Mouse (Mus musculus): ENCODE measurements around the gene 1700092M07Rik. TPM values are rescaled to one million over a fixed set of nuclear protein-coding genes. Genes with fewer than 3 reads are reported as not detected.

Gene 1700092M07Rik
- polyA plus RNA-seq, 1 experiment: 1.7 TPM

DNA sequence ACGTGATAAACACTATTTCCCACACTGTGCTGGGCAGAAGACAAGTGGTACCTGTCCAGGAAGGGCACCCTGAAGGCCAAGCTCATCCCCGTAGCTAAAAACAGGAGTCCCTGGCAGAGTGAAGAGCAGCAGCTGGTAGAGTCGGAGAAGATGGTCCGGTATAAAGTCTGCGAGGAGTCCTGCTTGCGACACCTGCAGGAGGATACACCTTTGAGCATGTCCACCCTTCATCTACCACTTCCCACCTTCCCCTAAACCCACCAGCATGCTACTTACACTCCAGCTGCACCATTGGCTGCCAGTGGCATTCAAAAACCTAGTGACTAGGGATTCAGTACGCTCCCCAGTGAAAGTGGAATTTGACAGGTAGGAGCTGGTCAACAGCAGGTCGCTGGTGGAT lies 31.6 kb upstream of the 1700092M07Rik start:
- H3K4me3 ChIP-seq (ENCODE audit: insufficient read depth, poor library complexity, severe bottlenecking): no peak overlapping the region
- H3K79me3 ChIP-seq (ENCODE audit: low read depth): peaks cover 37% of the 10 kb centered on the region
- H3K36me3 ChIP-seq (ENCODE audit: control insufficient read depth, insufficient read depth): peaks cover 65% of the 10 kb centered on the region
- H3K27me3 ChIP-seq (ENCODE audit: control insufficient read depth, insufficient read depth, insufficient read length): no peaks in the 10 kb centered on the region
- no peak overlapping the region for H3ac ChIP-seq (ENCODE audit: control insufficient read depth, insufficient read length, low read depth)
- TF ChIP-seq MAX (IDR thresholded peaks at IDR 0.05) (no peak), USF1 (IDR thresholded peaks at IDR 0.05; ENCODE audit: low read depth) (no peak), CEBPB (IDR thresholded peaks at IDR 0.05; ENCODE audit: low read depth) (no peak), CTCF (IDR thresholded peaks at IDR 0.05; ENCODE audit: control insufficient read depth, insufficient read depth, insufficient read length) (no peak), MYOD1 (IDR thresholded peaks at IDR 0.05; ENCODE audit: control insufficient read depth, insufficient read length, low read depth) (no peak), MYOG (IDR thresholded peaks at IDR 0.05; ENCODE audit: control insufficient read depth, extremely low read depth, insufficient read length) (no peak), FOSL1 (IDR thresholded peaks at IDR 0.05; ENCODE audit: insufficient read depth, low read length, poor library complexity, severe bottlenecking) (no peak)
- H3K79me2 ChIP-seq (ENCODE audit: control insufficient read depth, insufficient read depth): peaks cover 54% of the 10 kb centered on the region

DNA sequence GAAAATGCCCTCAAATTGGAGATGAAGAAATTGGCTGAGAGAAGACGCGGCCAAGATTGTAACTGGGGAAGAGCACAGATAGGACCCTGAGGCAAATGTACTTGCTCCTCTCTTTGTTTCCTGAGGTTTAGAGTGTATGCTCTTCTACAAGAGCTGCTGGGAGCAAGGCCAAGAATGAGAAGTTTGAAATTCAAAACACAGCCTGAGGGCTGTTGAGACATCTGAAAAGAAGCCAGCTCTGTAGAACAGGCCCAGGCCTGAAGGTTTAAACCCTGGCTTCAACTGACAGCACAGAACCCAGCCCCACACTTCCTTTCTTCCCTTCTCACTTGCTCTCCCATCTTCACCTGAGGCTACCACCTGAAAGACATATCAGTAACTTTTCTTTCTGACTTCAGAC lies 30.5 kb upstream of the 1700092M07Rik start:
- H3ac ChIP-seq (ENCODE audit: control insufficient read depth, insufficient read length, low read depth): no peak overlapping the region
- peaks cover 65% of the 10 kb centered on the region for H3K36me3 ChIP-seq (ENCODE audit: control insufficient read depth, insufficient read depth)
- H3K27me3 ChIP-seq (ENCODE audit: control insufficient read depth, insufficient read depth, insufficient read length): no peaks in the 10 kb centered on the region
- no peak overlapping the region for H3K4me3 ChIP-seq (ENCODE audit: insufficient read depth, poor library complexity, severe bottlenecking)
- peaks cover 40% of the 10 kb centered on the region for H3K79me3 ChIP-seq (ENCODE audit: low read depth)
- H3K79me2 ChIP-seq (ENCODE audit: control insufficient read depth, insufficient read depth): peaks cover 65% of the 10 kb centered on the region
- TF ChIP-seq MYOD1 (IDR thresholded peaks at IDR 0.05; ENCODE audit: control insufficient read depth, insufficient read length, low read depth) (no peak), MYOG (IDR thresholded peaks at IDR 0.05; ENCODE audit: control insufficient read depth, extremely low read depth, insufficient read length) (no peak), CTCF (IDR thresholded peaks at IDR 0.05; ENCODE audit: control insufficient read depth, insufficient read depth, insufficient read length) (no peak), USF1 (IDR thresholded peaks at IDR 0.05; ENCODE audit: low read depth) (no peak), CEBPB (IDR thresholded peaks at IDR 0.05; ENCODE audit: low read depth) (no peak), MAX (IDR thresholded peaks at IDR 0.05) (no peak), FOSL1 (IDR thresholded peaks at IDR 0.05; ENCODE audit: insufficient read depth, low read length, poor library complexity, severe bottlenecking) (no peak)

DNA sequence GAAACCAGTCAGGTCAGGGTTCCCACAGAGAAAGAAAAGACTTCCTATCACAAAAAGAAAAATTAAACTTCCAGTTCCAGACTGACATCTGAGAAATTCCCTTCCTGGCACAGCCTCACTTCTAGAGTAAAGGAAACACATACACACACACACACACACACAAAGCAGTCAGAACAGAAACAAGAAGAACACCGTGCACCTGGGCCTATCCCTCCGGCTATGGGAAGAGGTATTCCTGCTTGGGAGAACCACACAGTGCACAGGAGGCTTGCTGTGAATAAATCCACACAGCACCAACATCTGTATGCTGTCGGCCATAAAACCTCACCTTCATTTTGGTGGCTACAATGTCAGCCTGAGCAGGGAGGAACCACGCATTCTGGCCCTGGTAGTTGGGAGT lies 29.0 kb upstream of the 1700092M07Rik start:
- Histone ChIP-seq H3ac (ENCODE audit: control insufficient read depth, insufficient read length, low read depth) (peak overlapping the region; percentile 78), H3K36me3 (ENCODE audit: control insufficient read depth, insufficient read depth) (peaks cover 62% of the 10 kb centered on the region), H3K79me3 (ENCODE audit: low read depth) (peaks cover 44% of the 10 kb centered on the region), H3K27me3 (ENCODE audit: control insufficient read depth, insufficient read depth, insufficient read length) (no peaks in the 10 kb centered on the region), H3K4me3 (ENCODE audit: insufficient read depth, poor library complexity, severe bottlenecking) (peak overlapping the region; percentile 62), H3K79me2 (ENCODE audit: control insufficient read depth, insufficient read depth) (peaks cover 79% of the 10 kb centered on the region)
- no peak for TF ChIP-seq MYOG (IDR thresholded peaks at IDR 0.05; ENCODE audit: control insufficient read depth, extremely low read depth, insufficient read length)
- TF ChIP-seq MAX (IDR thresholded peaks at IDR 0.05): no peak
- TF ChIP-seq FOSL1 (IDR thresholded peaks at IDR 0.05; ENCODE audit: insufficient read depth, low read length, poor library complexity, severe bottlenecking): no peak
- TF ChIP-seq MYOD1 (IDR thresholded peaks at IDR 0.05; ENCODE audit: control insufficient read depth, insufficient read length, low read depth): no peak
- no peak for TF ChIP-seq USF1 (IDR thresholded peaks at IDR 0.05; ENCODE audit: low read depth)
- TF ChIP-seq CEBPB (IDR thresholded peaks at IDR 0.05; ENCODE audit: low read depth): no peak
- no peak for TF ChIP-seq CTCF (IDR thresholded peaks at IDR 0.05; ENCODE audit: control insufficient read depth, insufficient read depth, insufficient read length)

DNA sequence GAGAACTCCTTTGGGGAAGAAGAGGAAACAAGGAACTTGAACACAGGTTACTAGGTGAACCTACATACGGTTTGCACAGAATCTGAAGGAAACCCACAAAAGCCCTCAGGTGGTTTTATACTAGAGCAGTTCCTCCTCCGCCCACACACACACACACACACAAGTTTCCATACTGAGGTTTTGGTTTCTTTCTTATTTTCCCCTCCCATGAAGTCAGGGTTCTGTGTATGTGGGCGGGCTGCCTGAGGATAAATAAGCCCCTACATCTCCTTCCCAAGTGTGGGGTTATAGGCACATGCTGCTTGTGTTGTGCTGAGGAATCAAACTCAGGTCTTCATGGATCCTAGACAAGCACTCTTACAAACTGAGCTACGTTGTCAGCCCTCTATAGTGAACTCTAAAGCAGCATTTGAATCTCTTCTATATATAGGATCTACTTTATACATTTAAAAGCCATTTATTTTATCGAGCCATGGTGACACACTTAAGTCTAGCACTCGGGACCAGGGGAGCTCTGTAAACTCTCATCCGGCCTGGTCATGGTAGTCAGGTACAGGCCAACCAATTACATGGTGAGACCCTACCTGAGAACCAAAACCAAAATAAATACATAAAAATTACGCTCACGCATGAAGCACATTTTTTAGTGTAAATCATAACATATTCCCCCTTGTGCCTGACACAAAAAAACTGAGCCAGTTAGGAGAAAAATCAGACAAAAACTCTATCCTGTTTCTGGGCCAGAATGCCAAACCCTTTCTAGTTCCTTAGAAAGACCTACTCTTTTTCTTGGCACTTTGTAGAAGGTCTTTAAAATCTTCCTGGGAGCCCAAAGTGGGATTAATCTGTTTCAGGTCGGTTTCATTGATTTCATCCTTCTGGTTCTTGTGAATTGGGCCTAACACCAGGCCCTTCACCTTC lies 28.3 kb upstream of the 1700092M07Rik start:
- Histone ChIP-seq H3K36me3 (ENCODE audit: control insufficient read depth, insufficient read depth) (peaks cover 55% of the 10 kb centered on the region), H3K4me3 (ENCODE audit: insufficient read depth, poor library complexity, severe bottlenecking) (peak overlapping the region; percentile 62)

DNA sequence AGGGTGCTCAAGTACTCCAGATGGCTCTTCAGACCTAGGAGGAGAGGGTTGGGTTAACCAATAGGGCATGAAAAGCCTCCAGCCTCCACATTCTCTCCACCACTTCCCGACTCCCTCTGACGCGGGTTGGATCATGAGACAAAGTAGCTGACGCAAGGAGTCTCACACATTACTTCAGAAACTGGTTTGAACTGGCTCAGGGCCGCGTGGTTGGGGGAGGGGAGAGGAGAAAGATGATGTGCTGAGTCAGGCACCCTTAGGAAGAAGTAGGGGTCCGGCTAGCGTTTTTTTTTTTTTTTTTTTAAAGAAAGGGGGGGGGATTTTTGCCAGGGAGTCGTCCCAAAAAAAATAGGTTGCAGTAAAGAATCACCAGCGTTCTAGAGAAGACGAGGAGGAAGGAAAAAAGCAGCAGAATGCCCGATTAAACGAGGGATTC lies 27.6 kb upstream of the 1700092M07Rik start:
- peak overlapping the region; percentile 96 for H3ac ChIP-seq (ENCODE audit: control insufficient read depth, insufficient read length, low read depth)
- peaks cover 54% of the 10 kb centered on the region for H3K79me3 ChIP-seq (ENCODE audit: low read depth)
- H3K4me3 ChIP-seq (ENCODE audit: insufficient read depth, poor library complexity, severe bottlenecking): peak overlapping the region; percentile 62
- peaks cover 48% of the 10 kb centered on the region for H3K36me3 ChIP-seq (ENCODE audit: control insufficient read depth, insufficient read depth)
- no peak for TF ChIP-seq MYOG (IDR thresholded peaks at IDR 0.05; ENCODE audit: control insufficient read depth, extremely low read depth, insufficient read length)
- TF ChIP-seq MYOD1 (IDR thresholded peaks at IDR 0.05; ENCODE audit: control insufficient read depth, insufficient read length, low read depth): no peak
- no peak for TF ChIP-seq USF1 (IDR thresholded peaks at IDR 0.05; ENCODE audit: low read depth)
- TF ChIP-seq MAX (IDR thresholded peaks at IDR 0.05): peak; percentile 78
- TF ChIP-seq CEBPB (IDR thresholded peaks at IDR 0.05; ENCODE audit: low read depth): peak; percentile 69
- no peaks in the 10 kb centered on the region for H3K27me3 ChIP-seq (ENCODE audit: control insufficient read depth, insufficient read depth, insufficient read length)
- peaks cover 93% of the 10 kb centered on the region for H3K79me2 ChIP-seq (ENCODE audit: control insufficient read depth, insufficient read depth)

More for the DNA sequence above, 28.3 kb upstream of the 1700092M07Rik start:
- Histone ChIP-seq H3K27me3 (ENCODE audit: control insufficient read depth, insufficient read depth, insufficient read length) (no peaks in the 10 kb centered on the region), H3ac (ENCODE audit: control insufficient read depth, insufficient read length, low read depth) (peak overlapping the region; percentile 78), H3K79me2 (ENCODE audit: control insufficient read depth, insufficient read depth) (peaks cover 86% of the 10 kb centered on the region), H3K79me3 (ENCODE audit: low read depth) (peaks cover 49% of the 10 kb centered on the region)
- TF ChIP-seq MAX (IDR thresholded peaks at IDR 0.05) (no peak), MYOG (IDR thresholded peaks at IDR 0.05; ENCODE audit: control insufficient read depth, extremely low read depth, insufficient read length) (no peak), USF1 (IDR thresholded peaks at IDR 0.05; ENCODE audit: low read depth) (no peak), MYOD1 (IDR thresholded peaks at IDR 0.05; ENCODE audit: control insufficient read depth, insufficient read length, low read depth) (no peak), FOSL1 (IDR thresholded peaks at IDR 0.05; ENCODE audit: insufficient read depth, low read length, poor library complexity, severe bottlenecking) (no peak), CTCF (IDR thresholded peaks at IDR 0.05; ENCODE audit: control insufficient read depth, insufficient read depth, insufficient read length) (no peak), CEBPB (IDR thresholded peaks at IDR 0.05; ENCODE audit: low read depth) (no peak)

All from C2C12 (cell line).